Mouse (Mus musculus): ENCODE measurements around the gene Lmod1.

- TF ChIP-seq POLR2A (IDR thresholded peaks at IDR 0.05; ENCODE audit: borderline replicate concordance, extremely low read depth, insufficient read depth, insufficient read length, poor library complexity, severe bottlenecking) (no peak), CTCF (IDR thresholded peaks at IDR 0.05; ENCODE audit: borderline replicate concordance, extremely low read depth, insufficient read depth, insufficient read length) (no peak)
Measured at GRCm38 (mm10) chr1:135280646-135281045, 44.0 kb upstream of the Lmod1 start.
